Mouse (Mus musculus) heart, postnatal 0 days (tissue): ENCODE measurements around the gene Rgs19. TPM values are rescaled to one million over a fixed set of nuclear protein-coding genes. Genes with fewer than 3 reads are reported as not detected.

Experiments used
- ATAC-seq: fragments of 200-750 bp; cut with Nextera tagmentation; 2 replicates; pipeline ENCODE4 v1.8.0; 2017; ENCODE audit warnings: low read depth, moderate number of reproducible peaks, moderate library complexity; ENCODE audit not compliant: insufficient read depth
- DNase-seq: peaks from one replicate; pipeline ENCODE4 v3.0.0-alpha.2; 2016; ENCODE audit warnings: low spot score
- H3K27ac ChIP-seq: fragments of 300-500 bp; sonication (generic); 2 replicates; pipeline ENCODE4 v1.5.1; 2014; ENCODE audit warnings: low read depth, mild to moderate bottlenecking
- H3K27me3 ChIP-seq: fragments of 300-500 bp; sonication (generic); 2 replicates; pipeline ENCODE4 v1.6.1; 2014; ENCODE audit warnings: low read length, mixed read lengths; ENCODE audit not compliant: control insufficient read depth, insufficient read depth
- H3K36me3 ChIP-seq: fragments of 300-500 bp; sonication (generic); replicated peaks from 2 replicates; pipeline ENCODE4 v1.6.1; 2014; ENCODE audit warnings: low read length, mixed read lengths; ENCODE audit not compliant: control insufficient read depth, insufficient read depth
- H3K4me1 ChIP-seq: fragments of 300-500 bp; sonication (generic); 2 replicates; pipeline ENCODE4 v1.6.1; 2014; ENCODE audit warnings: antibody characterized with exemption; ENCODE audit not compliant: control insufficient read depth, insufficient read depth
- H3K4me2 ChIP-seq: fragments of 300-500 bp; sonication (generic); 2 replicates; pipeline ENCODE4 v1.6.1; 2014; ENCODE audit warnings: low read depth, mild to moderate bottlenecking, low read length, moderate library complexity
- H3K4me3 ChIP-seq: fragments of 300-500 bp; sonication (generic); 2 replicates; pipeline ENCODE4 v1.5.1; 2014; ENCODE audit warnings: low read depth, low read length
- H3K9ac ChIP-seq: fragments of 300-500 bp; sonication (generic); replicated peaks from 2 replicates; pipeline ENCODE4 v1.6.1; 2014; ENCODE audit warnings: low read depth, low read length, mixed read lengths
- H3K9me3 ChIP-seq: fragments of 300-500 bp; sonication (generic); replicated peaks from 2 replicates; pipeline ENCODE4 v1.6.1; 2016; ENCODE audit warnings: low read length; ENCODE audit not compliant: control insufficient read depth
- CTCF ChIP-seq: IDR thresholded peaks from 2 replicates; pipeline ENCODE4 v1.5.1; 2016; ENCODE audit warnings: antibody characterized with exemption, control low read depth, low read depth
- EP300 ChIP-seq: IDR thresholded peaks from 2 replicates; pipeline ENCODE4 v1.6.1; 2016; ENCODE audit warnings: antibody characterized with exemption, low read depth
- WGBS: fragments of 180-500 bp; shearing (Covaris S2); extraction: QIAGEN DNeasy Blood & Tissue Kit; methylation state at CpG from one replicate; pipeline ENCODE4 v1.1.7; 2014; 5-methylcytosine and 5-hydroxymethylcytosine counted together
- polyA plus RNA-seq: library from polyadenylated mRNA; unstranded; fragments of >200 nt; fragmentation: Nextera tagmentation; extraction: Ambion mirVana; gene quantifications from 2 replicates; pipeline ENCODE4 v1.2.1, GENCODE M21; 2015
- total RNA-seq: library from RNA; depleted of rRNA; stranded (reverse); fragments of >200 nt; gene quantifications from 2 replicates; pipeline ENCODE4 v1.2.3, GENCODE M21; 2014; ENCODE audit warnings: low replicate concordance

The Rgs19 gene
- total and polyA plus RNA-seq, 2 experiments from 2014 or later: 12.4 to 13.2 TPM

DNA sequence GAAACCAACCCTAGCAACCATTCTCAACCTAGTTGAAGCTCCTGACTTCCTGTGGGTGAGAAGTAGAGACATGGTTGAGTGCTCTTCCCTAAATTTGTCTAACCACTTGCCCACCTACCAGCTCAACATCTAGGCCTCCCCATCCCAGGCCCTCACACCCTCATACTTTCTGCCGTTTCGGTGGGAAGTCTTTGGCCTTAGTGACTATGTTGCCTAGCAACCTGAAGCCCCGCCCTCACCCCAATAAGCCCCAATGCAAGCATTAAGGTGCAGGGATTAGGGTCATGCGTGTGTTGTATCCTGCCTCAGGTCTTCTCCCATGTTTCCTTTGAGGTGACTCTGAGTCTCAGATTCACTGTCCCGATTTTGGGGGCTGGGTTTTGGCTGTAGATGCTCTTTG lies 4.5 kb upstream of the Rgs19 start, which contains the start of gene Lkaaear1:
TSS of gene Lkaaear1 (minus strand) at position 202 of the 400 bp plus-strand sequence.
- no peak for ATAC-seq
- Histone ChIP-seq H3K36me3 (no peaks in the 10 kb centered on the region), H3K9me3 (no peaks in the 10 kb centered on the region), H3K27ac (no peak within 1 kb of the TSS), H3K27me3 (no peaks in the 10 kb centered on the region; the same call in 1 of the 2 replicates), H3K4me3 (no peak within 1 kb of the TSS), H3K4me1 (peaks cover 2% of the 10 kb centered on the region; the same call in 1 of the 2 replicates), H3K4me2 (no peak within 1 kb of the TSS), H3K9ac (no peak within 1 kb of the TSS)
- 57% methylated on average over 5 of the region's 5 CpGs for WGBS
- TF ChIP-seq EP300 (no peak), CTCF (no peak)
- DNase-seq: no peak

DNA sequence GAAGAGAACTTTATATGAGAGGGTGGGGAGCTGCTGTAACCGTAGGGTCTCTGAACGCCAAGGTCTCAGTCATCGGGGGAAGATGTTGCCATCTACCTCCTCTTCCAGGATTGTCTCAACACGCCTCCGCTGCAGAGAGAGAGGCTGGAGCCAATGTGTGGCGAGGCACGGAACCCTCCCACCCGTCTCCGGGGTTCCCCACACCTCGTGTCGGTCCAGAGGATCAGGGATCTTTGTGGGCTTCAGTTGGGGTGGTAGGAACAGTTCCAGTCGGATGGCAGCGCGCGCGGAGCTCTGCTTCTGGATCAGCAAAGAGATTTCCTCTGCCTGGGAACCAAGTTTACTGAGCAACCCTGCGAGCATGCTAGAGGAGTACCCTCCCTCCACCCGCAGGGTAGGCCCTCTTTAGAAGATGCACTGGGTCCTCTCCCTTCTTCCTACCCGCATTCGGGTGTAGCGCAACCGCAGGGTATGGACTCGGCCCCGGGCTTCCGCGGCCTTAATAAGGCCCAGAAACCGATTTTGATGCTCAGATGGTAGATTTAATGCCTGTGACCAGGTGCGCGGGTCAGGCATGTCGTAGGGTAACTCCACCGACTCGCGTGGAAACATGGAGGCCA lies 3.1 kb upstream of the Rgs19 start:
- Histone ChIP-seq H3K27me3 (no peaks in the 10 kb centered on the region; the same call in 1 of the 2 replicates), H3K4me1 (peaks cover 6% of the 10 kb centered on the region; the same call in 1 of the 2 replicates), H3K36me3 (no peaks in the 10 kb centered on the region), H3K9me3 (no peaks in the 10 kb centered on the region), H3K4me3 (no peak overlapping the region), H3K27ac (no peak overlapping the region), H3K9ac (no peak overlapping the region), H3K4me2 (no peak overlapping the region)
- DNase-seq: no peak
- ATAC-seq: no peak
- 66% methylated on average over 33 of the region's 33 CpGs for WGBS
- no peak for TF ChIP-seq EP300
- no peak for TF ChIP-seq CTCF

DNA sequence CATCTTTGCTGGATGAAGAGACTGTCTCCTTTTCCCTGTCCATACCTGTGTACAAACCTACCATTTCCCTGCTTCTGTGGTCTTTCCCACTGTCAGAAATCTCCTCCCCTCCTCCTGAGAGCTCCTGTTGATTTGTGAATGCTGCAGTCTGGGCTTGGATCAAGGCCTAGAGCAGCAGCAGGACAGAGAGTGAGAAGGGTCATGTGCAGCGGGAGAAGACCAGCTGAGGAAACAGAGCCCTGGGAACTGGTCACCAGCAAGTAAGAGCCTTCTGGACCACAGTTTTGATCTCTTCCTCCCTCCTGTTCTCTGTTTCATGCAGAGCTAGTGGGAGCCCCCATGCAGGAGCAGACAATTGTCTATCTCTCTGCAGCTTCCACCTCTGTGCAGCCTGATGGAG lies 2.0 kb upstream of the Rgs19 start:
- TF ChIP-seq EP300: no peak
- no peak for TF ChIP-seq CTCF
- WGBS: 54% methylated on average over 1 of the region's 1 CpGs
- Histone ChIP-seq H3K4me3 (no peak overlapping the region), H3K27ac (no peak overlapping the region), H3K4me2 (no peak overlapping the region), H3K9ac (no peak overlapping the region), H3K27me3 (no peaks in the 10 kb centered on the region; the same call in 1 of the 2 replicates), H3K9me3 (no peaks in the 10 kb centered on the region), H3K4me1 (peaks cover 6% of the 10 kb centered on the region; the same call in 1 of the 2 replicates), H3K36me3 (no peaks in the 10 kb centered on the region)
- DNase-seq (no peak), ATAC-seq (no peak)

DNA sequence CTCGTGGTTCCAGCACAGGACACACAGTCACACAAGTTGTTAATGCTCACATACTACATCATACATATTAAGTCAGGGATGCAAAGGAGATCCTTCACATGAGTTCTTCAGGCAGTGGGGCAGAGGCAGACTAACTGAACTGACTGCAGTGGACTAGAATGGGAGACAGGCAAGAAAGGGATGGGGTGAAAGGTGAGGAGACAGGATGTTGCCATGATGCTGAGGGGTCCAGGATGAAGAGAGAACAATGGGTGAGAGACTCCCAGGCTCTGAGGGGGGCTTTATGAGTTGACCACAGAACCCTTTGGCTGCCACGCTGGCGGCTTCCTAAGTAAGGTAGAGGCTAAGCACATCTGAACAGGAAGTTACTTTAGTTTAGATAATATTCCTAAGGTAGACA lies 804 bp upstream of the Rgs19 start:
- DNase-seq (no peak), ATAC-seq (no peak)
- no peaks in the 10 kb centered on the region for H3K9me3 ChIP-seq
- no peaks in the 10 kb centered on the region; the same call in 1 of the 2 replicates for H3K27me3 ChIP-seq
- H3K4me3 ChIP-seq: no peak overlapping the region
- H3K27ac ChIP-seq: no peak overlapping the region
- 89% methylated on average over 3 of the region's 3 CpGs for WGBS
- no peak for TF ChIP-seq EP300
- H3K4me2 ChIP-seq: peak overlapping the region; percentile 96; the same call in 1 of the 2 replicates
- peaks cover 6% of the 10 kb centered on the region; the same call in 1 of the 2 replicates for H3K4me1 ChIP-seq
- no peak overlapping the region for H3K9ac ChIP-seq
- no peaks in the 10 kb centered on the region for H3K36me3 ChIP-seq

DNA sequence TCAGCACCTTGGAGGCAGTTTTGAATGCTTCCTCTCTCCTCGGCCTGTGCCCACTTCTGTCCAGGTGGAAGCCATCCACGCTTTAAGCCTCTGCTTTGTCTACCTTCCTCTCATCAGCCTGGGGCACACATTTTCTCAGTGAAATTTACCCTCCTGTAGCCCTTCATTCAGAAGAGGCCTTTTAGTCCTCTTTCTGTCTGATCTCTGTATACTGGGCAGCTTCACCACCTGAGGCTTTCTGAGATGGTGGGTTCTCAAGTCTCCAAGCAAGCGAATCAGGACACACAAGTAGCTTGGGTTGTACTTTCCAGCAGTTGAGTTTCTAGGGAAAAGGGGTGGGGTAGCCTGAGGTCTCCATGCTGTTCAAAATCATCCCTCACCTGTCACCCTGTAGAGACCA lies 1.5 kb downstream of the Rgs19 start:
- H3K27me3 ChIP-seq: no peaks in the 10 kb centered on the region; the same call in 1 of the 2 replicates
- no peak overlapping the region for H3K4me2 ChIP-seq
- no peak overlapping the region for H3K4me3 ChIP-seq
- TF ChIP-seq CTCF (no peak), EP300 (no peak)
- no peak for ATAC-seq
- 86% methylated on average over 3 of the region's 3 CpGs for WGBS
- H3K36me3 ChIP-seq: 0 out of 2 replicates have a peak, but pooled peaks cover 8% of the 10 kb centered on the region
- H3K4me1 ChIP-seq: peaks cover 6% of the 10 kb centered on the region; the same call in 1 of the 2 replicates
- no peak overlapping the region for H3K9ac ChIP-seq
- no peak for DNase-seq
- no peaks in the 10 kb centered on the region for H3K9me3 ChIP-seq
- H3K27ac ChIP-seq: no peak overlapping the region
